Mouse (Mus musculus): ENCODE measurements at regions not wholly inside any gene's neighbourhood (a gene's known extent, or its start where the extent isn't known, plus 50 kb on each side); places are given as distances from the start of the nearest gene placed in this dataset.

GRCm38 (mm10) chr9:41675656-41676055, 448.4 kb downstream of the Sorl1 start:
- DNase-seq (ENCODE audit: low read depth), result no peak

- no peak for DNase-seq (ENCODE audit: low read depth)
These were observed 451.1 kb downstream of the Sorl1 start for GRCm38 (mm10) chr9:41672958-41673357.

- DNase-seq (ENCODE audit: low read depth), result no peak
These were observed 455.4 kb downstream of the Sorl1 start for GRCm38 (mm10) chr9:41668741-41669140.

- DNase-seq (ENCODE audit: low read depth), result no peak
These were observed 459.0 kb downstream of the Sorl1 start for GRCm38 (mm10) chr9:41665000-41665685.

GRCm38 (mm10) chr9:41660576-41660975, 463.5 kb downstream of the Sorl1 start:
- peak; percentile 54 for DNase-seq (ENCODE audit: low read depth)

GRCm38 (mm10) chr9:41660011-41660410, 464.1 kb downstream of the Sorl1 start:
- peak; percentile 60 for DNase-seq (ENCODE audit: low read depth)

GRCm38 (mm10) chr9:41631564-41632205, 470.2 kb upstream of the Ubash3b start:
- no peak for DNase-seq (ENCODE audit: low read depth)

GRCm38 (mm10) chr9:41621341-41621740, 459.8 kb upstream of the Ubash3b start:
- peak; percentile 23 for DNase-seq (ENCODE audit: low read depth)

GRCm38 (mm10) chr9:41614002-41614401, 452.5 kb upstream of the Ubash3b start:
- DNase-seq (ENCODE audit: low read depth), result no peak

GRCm38 (mm10) chr9:41612802-41613550, 451.5 kb upstream of the Ubash3b start:
- no peak for DNase-seq (ENCODE audit: low read depth)

GRCm38 (mm10) chr9:41612452-41612795, 450.9 kb upstream of the Ubash3b start:
- DNase-seq (ENCODE audit: low read depth), result peak; percentile 48

- DNase-seq (ENCODE audit: low read depth), result no peak
These were observed 450.3 kb upstream of the Ubash3b start for GRCm38 (mm10) chr9:41611534-41612451.

- no peak for DNase-seq (ENCODE audit: low read depth)
These were observed 448.9 kb upstream of the Ubash3b start for GRCm38 (mm10) chr9:41610347-41610746.

GRCm38 (mm10) chr9:41606136-41606535, 444.6 kb upstream of the Ubash3b start:
- no peak for DNase-seq (ENCODE audit: low read depth)

- no peak for DNase-seq (ENCODE audit: low read depth)
These were observed 443.4 kb upstream of the Ubash3b start for GRCm38 (mm10) chr9:41604916-41605315.

GRCm38 (mm10) chr9:41600778-41601177, 439.3 kb upstream of the Ubash3b start:
- DNase-seq (ENCODE audit: low read depth), result no peak

- no peak for DNase-seq (ENCODE audit: low read depth)
These were observed 438.4 kb upstream of the Ubash3b start for GRCm38 (mm10) chr9:41599874-41600273.

- no peak for DNase-seq (ENCODE audit: low read depth)
These were observed 434.3 kb upstream of the Ubash3b start for GRCm38 (mm10) chr9:41595749-41596148.

GRCm38 (mm10) chr9:41593998-41594397, 432.5 kb upstream of the Ubash3b start:
- no peak for DNase-seq (ENCODE audit: low read depth)

GRCm38 (mm10) chr9:41592900-41593690, 431.6 kb upstream of the Ubash3b start:
- DNase-seq (ENCODE audit: low read depth), result no peak

GRCm38 (mm10) chr9:41592101-41592500, 430.6 kb upstream of the Ubash3b start:
- DNase-seq (ENCODE audit: low read depth), result no peak
